Mouse (Mus musculus): ENCODE measurements around the gene Gm44965.

DNA sequence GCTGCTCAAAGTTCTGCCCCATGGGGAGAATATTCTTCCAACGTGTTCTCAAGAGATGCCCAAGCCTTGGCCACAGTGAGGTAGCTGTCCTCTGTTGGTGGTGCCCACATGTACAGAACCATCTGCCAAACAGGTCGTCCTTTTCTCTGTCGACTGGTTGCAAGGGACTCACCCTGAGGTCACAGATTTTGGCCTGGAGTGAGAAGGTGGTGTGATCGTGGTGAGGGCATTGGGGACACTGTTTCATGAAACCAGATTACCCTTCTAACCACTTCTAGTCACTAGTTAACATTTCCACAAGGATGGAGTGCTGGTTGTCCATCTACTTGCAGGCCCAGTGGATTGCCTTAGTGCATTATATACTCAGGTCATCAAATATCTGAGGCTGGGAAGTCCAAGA is 55.0 kb downstream of the Gm44965 start:
- TF ChIP-seq TAL1 (IDR thresholded peaks at IDR 0.05; ENCODE audit: low read length): no peak
- no peak for TF ChIP-seq GATA1 (IDR thresholded peaks at IDR 0.05; ENCODE audit: low read length)

Data from erythroblast, embryonic 14.5 days (primary cell).